Mouse (Mus musculus) hindbrain, embryonic 12.5 days (tissue): Measurements from ENCODE around the gene Lekr1. TPM values are rescaled to one million over a fixed set of nuclear protein-coding genes. Genes with fewer than 3 reads are reported as not detected.

Source experiments
- ATAC-seq: fragments of 200-750 bp; cut with Nextera tagmentation; 2 replicates; pipeline ENCODE4 v1.8.0; 2017; ENCODE audit warnings: moderate TSS enrichment; ENCODE audit not compliant: low FRiP score
- H3K27ac ChIP-seq: fragments of 300-500 bp; sonication (generic); 2 replicates; pipeline ENCODE4 v1.5.1; 2016; ENCODE audit warnings: mild to moderate bottlenecking
- H3K27me3 ChIP-seq: fragments of 300-500 bp; sonication (generic); 2 replicates; pipeline ENCODE4 v1.6.1; 2016; ENCODE audit warnings: mild to moderate bottlenecking
- H3K36me3 ChIP-seq: fragments of 300-500 bp; sonication (generic); 2 replicates; pipeline ENCODE4 v1.6.1; 2016; ENCODE audit warnings: mild to moderate bottlenecking
- H3K4me1 ChIP-seq: fragments of 300-500 bp; sonication (generic); 2 replicates; pipeline ENCODE4 v1.6.1; 2016
- H3K4me2 ChIP-seq: fragments of 300-500 bp; sonication (generic); replicated peaks from 2 replicates; pipeline ENCODE4 v1.6.1; 2016; ENCODE audit warnings: mild to moderate bottlenecking
- H3K4me3 ChIP-seq: fragments of 300-500 bp; sonication (generic); 2 replicates; pipeline ENCODE4 v1.5.1; 2016; ENCODE audit warnings: mild to moderate bottlenecking
- H3K9ac ChIP-seq: fragments of 300-500 bp; sonication (generic); 2 replicates; pipeline ENCODE4 v1.6.1; 2016; ENCODE audit warnings: mild to moderate bottlenecking, moderate library complexity
- H3K9me3 ChIP-seq: fragments of 300-500 bp; sonication (generic); replicated peaks from 2 replicates; pipeline ENCODE4 v1.6.1; 2016; ENCODE audit warnings: mild to moderate bottlenecking
- WGBS: fragments of 180-500 bp; shearing (Covaris S2); methylation state at CpG from one replicate; pipeline ENCODE4 v1.1.7; 2016; 5-methylcytosine and 5-hydroxymethylcytosine counted together
- polyA plus RNA-seq: library from polyadenylated mRNA; unstranded; fragments of >200 nt; fragmentation: Nextera tagmentation; extraction: Ambion mirVana; gene quantifications from 2 replicates; pipeline ENCODE4 v1.2.1, GENCODE M21; 2016

Gene Lekr1
- polyA plus RNA-seq, 1 experiment from 2014 or later: 7.6 TPM

GRCm38 (mm10) chr3:65658721-65659619 lies 7.1 kb upstream of the Lekr1 start:
- WGBS: under 1% methylated on average over 72 of the region's 72 CpGs
- peak; percentile 82 for ATAC-seq
- H3K4me1 ChIP-seq: peaks cover 17% of the 10 kb centered on the region

DNA sequence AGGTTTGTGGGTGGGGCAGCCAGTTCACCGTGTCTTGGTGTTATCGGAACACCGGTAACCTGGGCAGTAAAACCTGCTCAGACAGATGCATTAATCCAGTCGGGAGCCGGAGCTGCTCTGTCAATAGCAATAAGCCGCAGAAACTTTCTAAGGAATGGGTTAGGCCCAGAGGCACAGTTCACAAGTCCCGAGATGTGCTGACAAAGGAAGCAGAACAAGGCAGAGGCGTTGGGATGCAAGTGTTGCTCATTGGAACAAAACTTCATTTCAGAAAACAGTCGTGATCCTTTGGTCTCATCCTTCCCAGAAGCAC lies 6.5 kb upstream of the Lekr1 start:
- Histone ChIP-seq H3K36me3 (no peaks in the 10 kb centered on the region), H3K4me2 (peak overlapping the region; percentile 90), H3K27ac (peak overlapping the region; percentile 64; the same call in 1 of the 2 replicates), H3K4me3 (peak overlapping the region; percentile 53), H3K9ac (peak overlapping the region; percentile 72), H3K9me3 (no peaks in the 10 kb centered on the region), H3K27me3 (peaks cover 8% of the 10 kb centered on the region; the same call in 1 of the 2 replicates), H3K4me1 (peaks cover 17% of the 10 kb centered on the region)
- peak; percentile 26 for ATAC-seq
- WGBS: 3% methylated on average over 9 of the region's 9 CpGs

More at GRCm38 (mm10) chr3:65658721-65659619, 7.1 kb upstream of the Lekr1 start:
- Histone ChIP-seq H3K9ac (peak overlapping the region; percentile 72), H3K27ac (peak overlapping the region; percentile 64), H3K4me2 (peak overlapping the region; percentile 90), H3K36me3 (no peaks in the 10 kb centered on the region), H3K4me3 (peak overlapping the region; percentile 53), H3K9me3 (no peaks in the 10 kb centered on the region), H3K27me3 (peaks cover 8% of the 10 kb centered on the region; the same call in 1 of the 2 replicates)

GRCm38 (mm10) chr3:65660336-65660735 lies 5.7 kb upstream of the Lekr1 start:
- no peak overlapping the region for H3K27ac ChIP-seq
- H3K9me3 ChIP-seq: no peaks in the 10 kb centered on the region
- H3K36me3 ChIP-seq: no peaks in the 10 kb centered on the region
- H3K4me2 ChIP-seq: no peak overlapping the region
- no peak overlapping the region for H3K9ac ChIP-seq
- ATAC-seq: no peak
- H3K4me3 ChIP-seq: no peak overlapping the region
- H3K27me3 ChIP-seq: peaks cover 8% of the 10 kb centered on the region; the same call in 1 of the 2 replicates
- 90% methylated on average over 4 of the region's 4 CpGs for WGBS
- H3K4me1 ChIP-seq: peaks cover 17% of the 10 kb centered on the region

GRCm38 (mm10) chr3:65661731-65662130 lies 4.3 kb upstream of the Lekr1 start:
- ATAC-seq: no peak
- H3K27me3 ChIP-seq: peaks cover 4% of the 10 kb centered on the region; the same call in 1 of the 2 replicates
- peaks cover 20% of the 10 kb centered on the region for H3K4me1 ChIP-seq
- no peak overlapping the region for H3K4me3 ChIP-seq
- H3K9ac ChIP-seq: no peak overlapping the region
- H3K4me2 ChIP-seq: no peak overlapping the region
- 76% methylated on average over 3 of the region's 3 CpGs for WGBS
- no peak overlapping the region for H3K27ac ChIP-seq
- no peaks in the 10 kb centered on the region for H3K36me3 ChIP-seq
- no peaks in the 10 kb centered on the region for H3K9me3 ChIP-seq

- Histone ChIP-seq H3K9ac (no peak overlapping the region), H3K36me3 (no peaks in the 10 kb centered on the region), H3K4me1 (peaks cover 10% of the 10 kb centered on the region), H3K4me3 (no peak overlapping the region), H3K9me3 (no peaks in the 10 kb centered on the region), H3K27ac (no peak overlapping the region), H3K27me3 (peaks cover 4% of the 10 kb centered on the region; the same call in 1 of the 2 replicates), H3K4me2 (no peak overlapping the region)
- ATAC-seq: no peak
- 71% methylated on average over 11 of the region's 11 CpGs for WGBS
Measured at GRCm38 (mm10) chr3:65663176-65663575, 2.9 kb upstream of the Lekr1 start.

DNA sequence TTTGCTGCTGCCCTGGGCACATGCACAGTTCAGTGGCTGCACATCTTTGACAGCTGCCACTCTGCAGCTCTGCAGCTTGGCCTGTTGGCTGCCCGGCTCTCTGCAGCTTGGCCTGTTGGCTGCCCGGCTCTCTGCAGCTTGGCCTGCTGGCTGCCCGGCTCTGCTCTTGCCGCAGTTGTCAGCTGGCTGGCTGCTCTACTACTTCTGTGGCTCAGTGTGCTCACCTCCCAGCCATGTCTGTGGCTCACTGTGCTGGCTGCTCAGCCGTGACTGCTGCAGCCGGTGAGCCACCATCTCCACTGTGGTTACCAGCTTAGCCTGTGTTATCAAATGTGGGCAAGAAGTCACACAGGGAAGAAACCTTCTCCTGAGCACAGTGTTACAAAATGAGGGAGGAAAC lies 4.2 kb downstream of the Lekr1 start:
- H3K4me2 ChIP-seq: no peak overlapping the region
- H3K9me3 ChIP-seq: no peaks in the 10 kb centered on the region
- peaks cover 13% of the 10 kb centered on the region for H3K4me1 ChIP-seq
- no peak overlapping the region for H3K4me3 ChIP-seq
- no peak overlapping the region for H3K9ac ChIP-seq
- no peaks in the 10 kb centered on the region for H3K36me3 ChIP-seq
- WGBS: 63% methylated on average over 6 of the region's 6 CpGs
- no peak for ATAC-seq
- peak overlapping the region; percentile 52 for H3K27ac ChIP-seq
- peaks cover 5% of the 10 kb centered on the region; the same call in 1 of the 2 replicates for H3K27me3 ChIP-seq

GRCm38 (mm10) chr3:65673725-65674124 lies 7.7 kb downstream of the Lekr1 start:
- no peak for ATAC-seq
- Histone ChIP-seq H3K9me3 (no peaks in the 10 kb centered on the region), H3K4me1 (peaks cover 6% of the 10 kb centered on the region), H3K36me3 (no peaks in the 10 kb centered on the region), H3K4me2 (no peak overlapping the region), H3K4me3 (no peak overlapping the region), H3K9ac (no peak overlapping the region), H3K27ac (no peak overlapping the region), H3K27me3 (peaks cover 5% of the 10 kb centered on the region; the same call in 1 of the 2 replicates)
- WGBS: 69% methylated on average over 8 of the region's 8 CpGs

DNA sequence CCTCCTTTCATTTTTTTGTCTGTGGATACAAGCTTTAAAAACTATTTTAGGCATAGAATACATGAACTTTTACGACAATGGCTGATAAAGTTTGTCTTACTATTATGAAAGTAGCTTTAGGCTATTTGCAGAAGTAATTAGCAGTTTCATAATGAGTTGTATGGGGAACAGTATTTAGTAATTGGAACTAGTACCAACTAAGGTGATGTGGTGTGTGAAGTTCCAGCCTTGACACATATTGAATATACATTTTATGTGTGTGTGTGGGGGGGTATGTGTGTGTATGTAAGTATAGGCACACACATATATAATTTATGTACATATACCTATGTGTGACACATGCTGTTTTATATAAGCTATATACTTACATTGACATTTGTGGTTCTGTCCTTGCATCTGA lies 14.6 kb downstream of the Lekr1 start:
- Histone ChIP-seq H3K4me2 (no peak overlapping the region), H3K4me3 (no peak overlapping the region)

GRCm38 (mm10) chr3:65689705-65690104 lies 23.7 kb downstream of the Lekr1 start:
- Histone ChIP-seq H3K4me1 (no peaks in the 10 kb centered on the region), H3K9ac (no peak overlapping the region), H3K27me3 (no peaks in the 10 kb centered on the region), H3K27ac (no peak overlapping the region), H3K4me2 (no peak overlapping the region), H3K9me3 (no peaks in the 10 kb centered on the region), H3K4me3 (no peak overlapping the region), H3K36me3 (no peaks in the 10 kb centered on the region)
- ATAC-seq: no peak
- WGBS: 31% methylated on average over 2 of the region's 2 CpGs

More for the DNA sequence above, 14.6 kb downstream of the Lekr1 start:
- Histone ChIP-seq H3K9ac (no peak overlapping the region), H3K4me1 (no peaks in the 10 kb centered on the region), H3K27ac (no peak overlapping the region), H3K27me3 (no peaks in the 10 kb centered on the region), H3K9me3 (no peaks in the 10 kb centered on the region), H3K36me3 (no peaks in the 10 kb centered on the region)
- WGBS: 77% methylated on average over 1 of the region's 1 CpGs
- no peak for ATAC-seq

GRCm38 (mm10) chr3:65690850-65691249 lies 24.8 kb downstream of the Lekr1 start:
- H3K9ac ChIP-seq: no peak overlapping the region
- H3K4me2 ChIP-seq: no peak overlapping the region
- no peaks in the 10 kb centered on the region for H3K4me1 ChIP-seq
- H3K27me3 ChIP-seq: no peaks in the 10 kb centered on the region
- no peak for ATAC-seq
- H3K4me3 ChIP-seq: no peak overlapping the region
- H3K9me3 ChIP-seq: no peaks in the 10 kb centered on the region
- H3K36me3 ChIP-seq: no peaks in the 10 kb centered on the region
- H3K27ac ChIP-seq: no peak overlapping the region
- WGBS: 84% methylated on average over 2 of the region's 2 CpGs

DNA sequence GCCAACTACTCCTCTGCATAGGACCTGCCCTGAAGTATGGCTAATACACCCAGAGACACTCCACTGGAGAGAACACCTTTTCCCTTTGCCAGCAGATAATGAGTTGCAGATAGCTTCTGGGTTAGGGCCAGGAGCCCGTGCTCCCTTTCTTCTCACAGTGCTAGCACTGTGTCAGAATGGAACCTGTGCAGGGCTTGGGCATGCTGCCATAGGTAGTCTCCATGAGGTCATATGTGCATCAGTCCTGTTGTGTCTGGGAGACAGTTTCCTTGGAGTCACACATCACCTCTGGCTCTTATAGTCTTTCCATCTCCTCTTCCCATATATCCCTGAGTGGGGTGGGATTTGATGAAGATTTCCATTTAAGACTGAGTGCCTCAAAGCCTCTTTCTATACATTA lies 33.7 kb downstream of the Lekr1 start:
- H3K27me3 ChIP-seq: no peaks in the 10 kb centered on the region
- H3K4me3 ChIP-seq: no peak overlapping the region
- no peaks in the 10 kb centered on the region for H3K9me3 ChIP-seq
- 83% methylated on average over 1 of the region's 1 CpGs for WGBS
- no peak for ATAC-seq
- no peaks in the 10 kb centered on the region for H3K36me3 ChIP-seq
- no peak overlapping the region for H3K4me2 ChIP-seq
- H3K4me1 ChIP-seq: no peaks in the 10 kb centered on the region
- no peak overlapping the region for H3K27ac ChIP-seq
- H3K9ac ChIP-seq: no peak overlapping the region

DNA sequence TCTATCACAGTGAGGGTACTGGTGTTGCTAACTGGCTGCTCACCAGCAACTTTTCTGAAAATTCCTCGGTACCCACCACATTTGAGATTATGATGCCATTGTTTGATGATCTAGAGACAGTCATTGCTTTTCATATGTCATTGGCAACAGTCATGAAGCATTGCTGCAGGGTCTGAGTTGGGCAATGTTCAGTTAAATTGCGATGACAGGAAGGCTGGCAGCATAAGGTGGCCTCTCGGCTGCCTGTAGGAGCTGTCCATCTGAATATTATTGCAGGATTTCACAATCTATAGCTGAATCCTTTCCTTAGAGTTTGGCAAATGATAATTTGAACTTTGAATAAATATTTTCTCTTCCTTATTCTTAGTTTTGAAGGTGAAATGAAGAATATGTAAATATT lies 48.3 kb downstream of the Lekr1 start:
- H3K9me3 ChIP-seq: no peaks in the 10 kb centered on the region

DNA sequence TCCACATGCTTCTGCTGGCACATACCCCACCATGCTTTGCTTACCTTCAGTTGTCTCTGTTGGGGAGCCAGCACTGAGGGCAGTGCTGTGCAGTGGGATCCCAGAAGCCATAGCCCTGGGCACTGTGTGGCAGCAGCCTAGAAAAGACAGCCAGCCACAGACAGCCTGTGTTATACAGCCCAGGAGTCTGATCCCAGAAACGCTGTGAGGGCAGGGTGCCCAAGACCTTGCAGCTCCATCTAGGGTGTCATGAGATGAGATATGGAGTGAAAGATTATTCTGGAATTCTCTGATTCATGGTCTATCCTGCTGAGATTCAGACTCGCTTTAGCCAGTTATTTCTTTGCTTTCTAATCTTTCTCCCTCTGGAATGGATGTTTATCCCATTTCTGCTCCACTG lies 51.4 kb downstream of the Lekr1 start:
- no peaks in the 10 kb centered on the region for H3K27me3 ChIP-seq
- 77% methylated on average over 2 of the region's 2 CpGs for WGBS
- ATAC-seq: no peak

More for the DNA sequence above, 48.3 kb downstream of the Lekr1 start:
- Histone ChIP-seq H3K4me1 (no peaks in the 10 kb centered on the region), H3K36me3 (no peaks in the 10 kb centered on the region), H3K4me2 (no peak overlapping the region), H3K9ac (no peak overlapping the region), H3K4me3 (no peak overlapping the region), H3K27me3 (no peaks in the 10 kb centered on the region), H3K27ac (no peak overlapping the region)
- WGBS: 89% methylated on average over 3 of the region's 3 CpGs
- no peak for ATAC-seq

More for the DNA sequence above, 51.4 kb downstream of the Lekr1 start:
- Histone ChIP-seq H3K27ac (no peak overlapping the region), H3K4me1 (no peaks in the 10 kb centered on the region), H3K9me3 (no peaks in the 10 kb centered on the region), H3K9ac (no peak overlapping the region), H3K36me3 (no peaks in the 10 kb centered on the region), H3K4me3 (no peak overlapping the region), H3K4me2 (no peak overlapping the region)
